27 mouse cellular contexts compared by ENCODE assay signal in the genomic region with DNA sequence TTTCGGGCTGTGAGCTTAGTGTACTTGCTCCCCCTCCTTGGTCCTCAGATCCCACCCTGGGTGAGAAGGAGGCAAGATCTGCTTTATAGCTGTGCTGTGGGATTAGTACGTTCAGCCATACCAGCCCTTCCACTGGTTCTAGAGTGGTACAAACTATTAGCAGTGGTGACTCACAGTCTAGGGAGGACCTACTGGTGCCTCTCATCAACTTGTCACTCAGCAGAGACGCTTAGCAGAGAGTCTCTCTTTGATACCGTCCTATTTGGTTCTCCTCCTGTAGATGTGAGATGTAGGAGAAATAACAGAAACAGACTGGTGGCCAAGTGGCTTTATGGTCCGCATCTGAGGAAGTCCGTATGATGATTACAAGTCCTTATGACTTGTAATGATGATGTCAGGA. TPM values are rescaled to one million over a fixed set of nuclear protein-coding genes. Genes with fewer than 3 reads are reported as not detected.
DNase-seq lines count a peak whose midpoint lies in the region; ATAC-seq and TF ChIP-seq lines count a peak whose summit lies in the region.
"Had no signal": no experiment of that assay in that cellular context is flagged by ENCODE, and none has a peak within 500 bp of the region (broad histone marks: within the 10 kb centered on the region; RNA-seq: fewer than 3 reads in every experiment).

No protein-coding gene starts in this region.

- no peak overlapping the region for H3K27ac ChIP-seq in forebrain, embryonic 11.5 days (ENCODE audit: low read depth, low read length)
- no peak overlapping the region for H3K27ac ChIP-seq in forebrain, embryonic 14.5 days (ENCODE audit: low read depth, low read length)
- no peak overlapping the region for H3K27ac ChIP-seq in heart, embryonic 10.5 days
- H3K27ac ChIP-seq in olfactory bulb, adult 2 months (ENCODE audit: insufficient read depth, low read depth, low read length): peak overlapping the region; percentile 96; the same call in 1 of the 2 replicates
- H3K27ac ChIP-seq: embryonic facial prominence, embryonic 10.5 days; embryonic facial prominence, embryonic 12.5 days; forebrain, embryonic 12.5 days; forebrain, embryonic 15.5 days had no signal

- TF ChIP-seq POLR2A in olfactory bulb, adult 2 months (IDR thresholded peaks at IDR 0.05; ENCODE audit: insufficient read depth, low read depth, low read length): no peak

- ATAC-seq in forebrain, embryonic 11.5 days (replicated peaks; ENCODE audit: low FRiP score): no peak
- no peak for ATAC-seq in forebrain, embryonic 14.5 days
- ATAC-seq: activated CD4-positive, CD25-positive, alpha-beta regulatory T cell, adult 4 months; CD4-positive, CD25-positive, alpha-beta regulatory T cell, adult 4 months; forebrain, embryonic 15.5 days; forebrain, postnatal 0 days; Patski had no signal

- no peaks in the 10 kb centered on the region for H3K27me3 ChIP-seq in forebrain, embryonic 11.5 days (ENCODE audit: control insufficient read depth, insufficient read depth, low read length)
- no peaks in the 10 kb centered on the region for H3K27me3 ChIP-seq in forebrain, embryonic 14.5 days (replicated peaks; ENCODE audit: control insufficient read depth, insufficient read depth, low read length)
- no peaks in the 10 kb centered on the region; the same call in 1 of the 2 replicates for H3K27me3 ChIP-seq in heart, embryonic 10.5 days (ENCODE audit: insufficient read depth, poor library complexity, severe bottlenecking)
- H3K27me3 ChIP-seq: CH12.LX; embryonic facial prominence, embryonic 12.5 days; forebrain, embryonic 12.5 days; forebrain, embryonic 15.5 days; Patski had no signal

- peak; percentile 3 for DNase-seq in forebrain, embryonic 11.5 days (ENCODE audit: low spot score)
- no peak for DNase-seq in forebrain, embryonic 14.5 days (ENCODE audit: low spot score)
- peak; percentile 63 for DNase-seq in heart, embryonic 10.5 days (ENCODE audit: low spot score)
- DNase-seq in heart, postnatal 4 days: no peak
- DNase-seq: adrenal gland, adult 8-10 months; adrenal gland, postnatal 14 days; adrenal gland, postnatal 36 days; B cell, adult 2 months; cerebellum, adult 11-12 months; cerebellum, adult 2 months; cerebellum, adult 9-10 months; cerebellum, postnatal 10 days; cerebellum, postnatal 25 days; forebrain, postnatal 0 days had no signal

- H3K4me1 ChIP-seq in forebrain, embryonic 11.5 days (replicated peaks; ENCODE audit: control insufficient read depth, insufficient read depth, low read length): no peaks in the 10 kb centered on the region
- no peaks in the 10 kb centered on the region for H3K4me1 ChIP-seq in forebrain, embryonic 14.5 days (ENCODE audit: control insufficient read depth, insufficient read depth, low read length)
- peaks cover 29% of the 10 kb centered on the region for H3K4me1 ChIP-seq in heart, embryonic 10.5 days
- H3K4me1 ChIP-seq in olfactory bulb, adult 2 months (ENCODE audit: control insufficient read depth, insufficient read depth, low read length): peaks cover 38% of the 10 kb centered on the region
- H3K4me1 ChIP-seq: forebrain, embryonic 12.5 days; forebrain, embryonic 15.5 days had no signal

- TF ChIP-seq CTCF in olfactory bulb, adult 2 months (IDR thresholded peaks at IDR 0.05; ENCODE audit: insufficient read depth, low read depth, low read length): no peak

- H3K36me3 ChIP-seq in forebrain, embryonic 11.5 days (ENCODE audit: control insufficient read depth, insufficient read depth, low read length): no peaks in the 10 kb centered on the region
- no peaks in the 10 kb centered on the region for H3K36me3 ChIP-seq in forebrain, embryonic 14.5 days (ENCODE audit: control insufficient read depth, insufficient read depth, low read length)
- H3K36me3 ChIP-seq in heart, embryonic 10.5 days: no peaks in the 10 kb centered on the region
- H3K36me3 ChIP-seq: embryonic facial prominence, embryonic 10.5 days; embryonic facial prominence, embryonic 12.5 days; forebrain, embryonic 12.5 days; forebrain, embryonic 15.5 days; G1E had no signal

- H3K9ac ChIP-seq in forebrain, embryonic 11.5 days (ENCODE audit: low read length): no peak overlapping the region
- H3K9ac ChIP-seq in forebrain, embryonic 14.5 days (ENCODE audit: low read length): no peak overlapping the region
- H3K9ac ChIP-seq: embryonic facial prominence, embryonic 12.5 days; forebrain, embryonic 12.5 days; forebrain, embryonic 15.5 days; forebrain, postnatal 0 days had no signal

- 86% methylated on average over 6 of the region's 6 CpGs for WGBS in forebrain, embryonic 11.5 days
- WGBS in forebrain, embryonic 14.5 days: 92% methylated on average over 6 of the region's 6 CpGs
- 65% methylated on average over 6 of the region's 6 CpGs for WGBS in heart, embryonic 10.5 days
- WGBS in olfactory bulb, adult 2 months: 73% methylated on average over 6 of the region's 6 CpGs

- no peaks in the 10 kb centered on the region for H3K9me3 ChIP-seq in forebrain, embryonic 11.5 days (ENCODE audit: control insufficient read depth, low read length)
- no peaks in the 10 kb centered on the region for H3K9me3 ChIP-seq in forebrain, embryonic 14.5 days (replicated peaks; ENCODE audit: control insufficient read depth, low read length)
- no peaks in the 10 kb centered on the region for H3K9me3 ChIP-seq in heart, embryonic 10.5 days
- H3K9me3 ChIP-seq: embryonic facial prominence, embryonic 10.5 days; embryonic facial prominence, embryonic 12.5 days; forebrain, embryonic 12.5 days; forebrain, embryonic 15.5 days; G1E had no signal

- no peak overlapping the region for H3K4me3 ChIP-seq in forebrain, embryonic 11.5 days (ENCODE audit: low read depth, low read length)
- H3K4me3 ChIP-seq in forebrain, embryonic 14.5 days (ENCODE audit: low read depth, low read length): no peak overlapping the region
- H3K4me3 ChIP-seq in heart, embryonic 10.5 days: no peak overlapping the region
- H3K4me3 ChIP-seq in olfactory bulb, adult 2 months (ENCODE audit: insufficient read depth, low read depth, low read length): no peak overlapping the region
- H3K4me3 ChIP-seq: embryonic facial prominence, embryonic 10.5 days; embryonic facial prominence, embryonic 12.5 days; forebrain, embryonic 12.5 days; forebrain, embryonic 15.5 days had no signal

- H3K4me2 ChIP-seq in forebrain, embryonic 11.5 days (ENCODE audit: low read depth, low read length, severe bottlenecking): no peak overlapping the region
- no peak overlapping the region for H3K4me2 ChIP-seq in forebrain, embryonic 14.5 days (ENCODE audit: low read length)
- H3K4me2 ChIP-seq: embryonic facial prominence, embryonic 12.5 days; forebrain, embryonic 12.5 days; forebrain, embryonic 15.5 days had no signal

RNA-seq across cellular contexts. Expression of gene 1700024P04Rik, which starts 57.7 kb away (rescaled TPM):
- not detected in 2 replicates for polyA plus RNA-seq in forebrain, embryonic 11.5 days (2014; fragmentation: Nextera tagmentation; extraction: Ambion mirVana)
- polyA plus RNA-seq in forebrain, embryonic 14.5 days (2014; fragmentation: Nextera tagmentation; extraction: Ambion mirVana): not detected in 2 replicates
- not detected in 2 replicates for polyA plus RNA-seq in heart, embryonic 10.5 days (2016; fragmentation: Nextera tagmentation; extraction: Ambion mirVana)
- not detected for total RNA-seq in heart, postnatal 4 days (2021)
- polyA plus RNA-seq in olfactory bulb, adult 2 months (2012; ENCODE audit: insufficient read depth, insufficient read length, low replicate concordance, missing spikeins): not detected in 2 replicates
- total RNA-seq: adrenal gland, adult 18-20 months; adrenal gland, adult 8-10 months; adrenal gland, postnatal 14 days; adrenal gland, postnatal 36 days; CH12.LX; forebrain, postnatal 0 days; G1E had no signal
- polyA plus RNA-seq: activated CD4-positive, CD25-positive, alpha-beta regulatory T cell, adult 4 months; CD4-positive, CD25-positive, alpha-beta regulatory T cell, adult 4 months; cerebellum, adult 2 months; cortical plate, adult 2 months; embryonic facial prominence, embryonic 10.5 days; embryonic facial prominence, embryonic 12.5 days; embryonic facial prominence, embryonic 14.5 days; forebrain, embryonic 12.5 days; forebrain, embryonic 15.5 days; forebrain, postnatal 0 days; G1E; Patski had no signal

Comparison
In these comparisons a context has a peak if more than half of its experiments do, and no peak if none do; other contexts are left out.
1. DNase-seq: peak in forebrain, embryonic 11.5 days (single experiment) and heart, embryonic 10.5 days (single experiment); none in forebrain, embryonic 14.5 days (single experiment) and heart, postnatal 4 days (single experiment).